Mouse (Mus musculus) liver, embryonic 16.5 days (tissue): ENCODE measurements around the gene 2310009B15Rik. TPM values are rescaled to one million over a fixed set of nuclear protein-coding genes. Genes with fewer than 3 reads are reported as not detected.
A peak's percentile ranks its signal among the peaks of the same experiment; 100 is the strongest.

Experiments
- ATAC-seq: fragments of 200-750 bp; cut with Nextera tagmentation; 2 replicates; pipeline ENCODE4 v1.8.0; 2017; ENCODE audit warnings: low read depth, mild to moderate bottlenecking, moderate number of reproducible peaks, moderate library complexity
- H3K27ac ChIP-seq: fragments of 300-500 bp; sonication (generic); 2 replicates; pipeline ENCODE4 v1.5.1; 2014; ENCODE audit warnings: mild to moderate bottlenecking, low read length
- H3K27me3 ChIP-seq: fragments of 300-500 bp; sonication (generic); 2 replicates; pipeline ENCODE4 v1.6.1; 2014; ENCODE audit warnings: low read depth, low read length, mixed read lengths; ENCODE audit not compliant: control insufficient read depth, insufficient read depth
- H3K36me3 ChIP-seq: fragments of 300-500 bp; sonication (generic); 2 replicates; pipeline ENCODE4 v1.6.1; 2014; ENCODE audit warnings: mild to moderate bottlenecking; ENCODE audit not compliant: control insufficient read depth, insufficient read depth
- H3K4me1 ChIP-seq: fragments of 300-500 bp; sonication (generic); 2 replicates; pipeline ENCODE4 v1.6.1; 2014; ENCODE audit warnings: low read depth, low read length, mixed read lengths; ENCODE audit not compliant: control insufficient read depth
- H3K4me2 ChIP-seq: fragments of 300-500 bp; sonication (generic); 2 replicates; pipeline ENCODE4 v1.6.1; 2014; ENCODE audit warnings: low read depth, low read length, mixed read lengths
- H3K4me3 ChIP-seq: fragments of 300-500 bp; sonication (generic); 2 replicates; pipeline ENCODE4 v1.5.1; 2014; ENCODE audit warnings: low read depth, mild to moderate bottlenecking, low read length
- H3K9ac ChIP-seq: fragments of 300-500 bp; sonication (generic); 2 replicates; pipeline ENCODE4 v1.6.1; 2014; ENCODE audit warnings: low read depth, low read length
- H3K9me3 ChIP-seq: fragments of 300-500 bp; sonication (generic); replicated peaks from 2 replicates; pipeline ENCODE4 v1.6.1; 2016; ENCODE audit warnings: low read length; ENCODE audit not compliant: control insufficient read depth
- WGBS: fragments of 180-500 bp; shearing (Covaris S2); extraction: QIAGEN DNeasy Blood & Tissue Kit; methylation state at CpG from one replicate; pipeline ENCODE4 v1.1.7; 2014; ENCODE audit not compliant: insufficient replicate concordance; 5-methylcytosine and 5-hydroxymethylcytosine counted together
- polyA plus RNA-seq: library from polyadenylated mRNA; unstranded; fragments of >200 nt; fragmentation: Nextera tagmentation; extraction: Ambion mirVana; gene quantifications from 2 replicates; pipeline ENCODE4 v1.2.1, GENCODE M21; 2015

Gene 2310009B15Rik
- polyA plus RNA-seq, 1 experiment from 2014 or later, result 8.7 TPM

- Histone ChIP-seq H3K9ac (no peak overlapping the region), H3K9me3 (no peaks in the 10 kb centered on the region), H3K27me3 (peaks cover 82% of the 10 kb centered on the region), H3K36me3 (no peaks in the 10 kb centered on the region), H3K4me1 (no peaks in the 10 kb centered on the region), H3K27ac (no peak overlapping the region), H3K4me2 (no peak overlapping the region), H3K4me3 (no peak overlapping the region)
- ATAC-seq, result no peak
- 9% methylated on average over 27 of the region's 27 CpGs for WGBS
Observed at GRCm38 (mm10) chr1:138837786-138838743, 18.6 kb downstream of the 2310009B15Rik start.

DNA sequence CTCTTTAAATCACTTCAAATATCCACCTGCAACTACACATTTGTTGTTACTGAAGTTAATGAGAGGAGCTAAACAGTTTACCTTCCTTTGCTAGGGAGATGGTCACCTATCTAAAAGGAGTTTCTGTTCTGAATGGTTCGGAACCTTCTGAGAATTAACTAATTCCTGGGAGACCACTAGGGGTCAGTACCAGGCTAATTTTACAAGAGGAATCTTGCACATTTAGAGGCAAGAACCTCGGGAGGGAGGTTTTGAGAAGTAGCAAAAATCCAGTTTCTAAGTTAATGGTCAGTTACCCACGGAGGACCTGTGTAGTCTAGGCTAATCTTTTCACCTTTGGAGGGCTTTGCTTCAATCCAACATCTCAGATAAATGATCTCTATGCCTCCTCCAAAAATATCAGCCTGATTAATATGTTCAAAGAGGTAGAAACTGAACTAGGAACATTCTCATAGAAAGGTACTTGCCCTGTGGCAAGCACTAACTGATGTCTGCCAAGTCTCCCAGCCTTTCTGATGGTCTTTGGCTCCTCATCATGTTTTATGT lies 21.2 kb downstream of the 2310009B15Rik start:
- no peaks in the 10 kb centered on the region for H3K9me3 ChIP-seq
- ATAC-seq, result no peak
- H3K27me3 ChIP-seq, result peaks cover 63% of the 10 kb centered on the region
- H3K4me1 ChIP-seq, result no peaks in the 10 kb centered on the region
- WGBS, result 0% methylated on average over 3 of the region's 3 CpGs
- no peak overlapping the region for H3K27ac ChIP-seq
- no peak overlapping the region for H3K9ac ChIP-seq
- H3K4me3 ChIP-seq, result no peak overlapping the region
- H3K36me3 ChIP-seq, result no peaks in the 10 kb centered on the region
- no peak overlapping the region for H3K4me2 ChIP-seq

DNA sequence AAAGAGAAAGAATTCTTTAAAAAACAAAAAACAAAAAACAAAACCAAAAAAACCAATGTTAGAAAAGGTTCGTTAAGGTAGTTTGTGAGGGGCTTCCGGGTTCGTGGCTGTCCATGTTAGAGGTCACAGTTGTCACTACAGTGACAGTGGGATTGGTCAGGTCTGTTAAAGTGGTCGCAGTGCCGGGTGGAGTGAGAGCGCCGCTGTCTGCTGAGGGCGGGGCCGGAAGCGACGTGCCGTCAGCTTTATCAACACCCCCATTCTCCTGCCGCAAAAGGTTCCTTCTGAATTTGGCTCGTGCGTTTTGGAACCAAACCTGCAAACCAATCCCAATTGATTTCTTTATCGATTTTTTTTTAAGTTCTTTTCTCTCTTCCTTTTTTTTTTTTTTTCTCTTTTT lies 25.3 kb downstream of the 2310009B15Rik start:
- ATAC-seq, result peak; percentile 43; the same call in 1 of the 2 replicates
- under 1% methylated on average over 16 of the region's 16 CpGs for WGBS
- Histone ChIP-seq H3K27ac (no peak overlapping the region), H3K9me3 (no peaks in the 10 kb centered on the region), H3K27me3 (peaks cover 22% of the 10 kb centered on the region), H3K4me1 (no peaks in the 10 kb centered on the region), H3K36me3 (no peaks in the 10 kb centered on the region), H3K4me3 (peak overlapping the region; percentile 47), H3K9ac (no peak overlapping the region), H3K4me2 (peak overlapping the region; percentile 77)

GRCm38 (mm10) chr1:138826841-138827240 lies 29.8 kb downstream of the 2310009B15Rik start:
- Histone ChIP-seq H3K9ac (no peak overlapping the region), H3K4me3 (no peak overlapping the region), H3K36me3 (no peaks in the 10 kb centered on the region), H3K4me1 (no peaks in the 10 kb centered on the region), H3K9me3 (no peaks in the 10 kb centered on the region), H3K4me2 (no peak overlapping the region), H3K27me3 (no peaks in the 10 kb centered on the region), H3K27ac (no peak overlapping the region)
- ATAC-seq, result no peak
- 52% methylated on average over 6 of the region's 6 CpGs for WGBS

DNA sequence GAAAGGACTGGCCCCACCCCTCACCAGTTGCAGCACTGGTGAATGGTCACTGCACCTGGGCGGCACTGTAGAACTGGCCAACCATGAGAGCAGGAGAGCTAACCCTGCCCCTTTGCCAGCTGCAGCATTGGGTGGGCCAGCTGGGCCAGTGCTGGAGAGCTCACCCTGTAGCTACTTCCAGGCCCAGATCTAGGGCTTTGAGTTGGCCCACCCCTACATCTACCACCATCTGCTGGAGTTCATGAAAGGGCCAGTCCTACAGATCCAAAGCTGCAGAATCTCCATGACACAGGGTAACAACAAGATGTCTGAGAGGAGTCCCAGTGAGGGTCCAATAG lies 33.7 kb downstream of the 2310009B15Rik start:
- Histone ChIP-seq H3K27me3 (no peaks in the 10 kb centered on the region), H3K9ac (no peak overlapping the region), H3K4me1 (no peaks in the 10 kb centered on the region), H3K4me2 (no peak overlapping the region), H3K9me3 (no peaks in the 10 kb centered on the region), H3K4me3 (no peak overlapping the region), H3K36me3 (no peaks in the 10 kb centered on the region), H3K27ac (no peak overlapping the region)
- WGBS, result 67% methylated on average over 1 of the region's 1 CpGs
- 0 out of 2 replicates have a peak, but pooled peaks have one; percentile 24 for ATAC-seq

DNA sequence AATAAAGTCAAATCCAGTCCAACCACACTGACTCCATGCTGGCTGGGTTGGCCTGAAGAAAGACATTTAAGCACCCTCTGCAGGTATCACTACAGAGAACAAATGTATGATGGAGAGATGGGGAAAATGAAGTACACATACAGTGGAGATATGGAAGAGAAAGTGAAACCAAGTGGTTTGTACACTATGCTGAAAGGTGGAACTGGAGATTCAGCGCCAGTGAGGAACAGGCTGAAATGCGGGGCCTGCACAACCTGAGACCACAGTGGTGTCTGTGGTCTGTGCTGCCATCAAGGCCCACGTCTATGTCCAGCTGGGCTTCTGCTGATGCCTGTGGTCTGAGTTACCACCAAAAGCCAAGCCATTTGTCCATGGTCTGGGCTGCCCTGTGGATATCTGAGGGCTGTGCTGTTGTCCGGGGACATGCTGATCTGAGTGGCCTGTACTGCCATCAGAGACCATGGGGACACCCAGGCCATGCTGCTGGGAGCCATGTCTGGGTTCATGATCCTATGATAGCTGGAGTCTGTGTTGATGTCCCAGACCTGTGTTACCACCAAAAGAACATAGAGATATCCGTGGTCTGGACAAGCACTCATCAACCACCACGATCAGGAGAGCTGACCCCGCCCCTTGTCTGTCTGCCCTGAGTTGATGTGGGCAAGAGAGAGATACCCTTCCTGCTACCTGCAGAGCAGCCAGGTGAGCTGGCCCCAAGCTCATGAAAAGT lies 34.2 kb downstream of the 2310009B15Rik start:
- no peaks in the 10 kb centered on the region for H3K4me1 ChIP-seq
- no peak overlapping the region for H3K27ac ChIP-seq
- H3K9ac ChIP-seq, result no peak overlapping the region
- no peak overlapping the region for H3K4me3 ChIP-seq
- H3K27me3 ChIP-seq, result no peaks in the 10 kb centered on the region
- no peaks in the 10 kb centered on the region for H3K9me3 ChIP-seq
- H3K36me3 ChIP-seq, result no peaks in the 10 kb centered on the region
- no peak overlapping the region for H3K4me2 ChIP-seq
- 46% methylated on average over 7 of the region's 7 CpGs for WGBS
- no peak for ATAC-seq

Other genes starting within 250 kb of the 2310009B15Rik start
- 15.3 and 15.4 TPM in 2 replicates for gene Nek7, start 236.7 kb downstream of the 2310009B15Rik start, polyA plus RNA-seq
- 0.02 TPM in 1 of 2 replicates, not detected in the other for gene Lhx9, start 8.3 kb downstream of the 2310009B15Rik start, polyA plus RNA-seq
- gene Dennd1b, start 106.6 kb upstream of the 2310009B15Rik start, polyA plus RNA-seq, result 1.8 and 3.1 TPM in 2 replicates